Mouse (Mus musculus): ENCODE data around the gene Tmtc3. TPM values are rescaled to one million over a fixed set of nuclear protein-coding genes. Genes with fewer than 3 reads are reported as not detected.
"Not testable (repeated sequence)": the region's sequence is repeated elsewhere in the genome, so short reads cannot be mapped to it uniquely, and the experiment has no call there.

Tmtc3 gene
- polyA plus RNA-seq, 1 experiment from 2014 or later, result 4.9 TPM

DNA sequence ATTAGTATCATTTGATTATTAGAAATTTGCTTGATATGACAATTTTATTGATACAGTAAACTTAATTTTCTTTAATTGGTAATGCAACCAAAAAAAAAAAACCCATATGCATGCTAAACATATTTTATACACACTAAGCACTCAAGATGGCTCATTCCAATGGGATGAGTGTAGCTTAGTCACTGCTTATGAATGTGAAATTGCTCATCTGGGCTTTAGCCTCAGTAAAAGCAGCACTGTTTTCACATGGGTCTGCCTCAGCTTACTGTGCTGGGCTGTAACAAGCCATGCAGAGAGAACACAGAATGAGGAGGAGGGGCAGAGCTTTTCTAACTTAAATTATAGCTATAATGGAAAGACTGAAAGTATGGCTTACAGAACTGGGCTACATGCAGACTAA lies 26.6 kb downstream of the Tmtc3 start:
- no peak overlapping the region for H3K4me2 ChIP-seq
- H3K4me3 ChIP-seq (replicated peaks), result no peak overlapping the region
- H3K4me1 ChIP-seq (replicated peaks), result no peaks in the 10 kb centered on the region
- peaks cover 30% of the 10 kb centered on the region for H3K36me3 ChIP-seq (replicated peaks)
- no peak overlapping the region for H3K9ac ChIP-seq
- no peak for ATAC-seq (ENCODE audit: insufficient read depth)
- no peaks in the 10 kb centered on the region for H3K9me3 ChIP-seq (replicated peaks)
- H3K27ac ChIP-seq (replicated peaks), result no peak overlapping the region
- no peaks in the 10 kb centered on the region for H3K27me3 ChIP-seq

DNA sequence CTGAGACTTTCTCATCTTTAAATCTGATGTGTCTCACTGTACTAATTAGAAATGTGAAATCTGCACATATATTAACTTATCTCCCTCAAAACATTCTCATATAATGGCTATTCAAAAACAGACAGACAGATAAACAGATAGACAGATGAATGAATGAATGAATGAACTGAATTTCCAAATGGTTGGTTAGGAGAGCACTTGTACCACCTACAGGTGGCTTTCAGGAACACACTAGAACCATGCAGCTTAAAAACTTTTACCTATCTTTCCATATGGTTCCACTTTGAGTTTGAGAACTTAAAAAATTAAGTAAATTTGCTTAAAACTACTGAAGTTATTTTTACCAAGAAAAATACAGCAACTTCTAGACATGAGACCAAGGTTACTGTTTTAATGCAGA lies 37.8 kb downstream of the Tmtc3 start:
- Histone ChIP-seq H3K4me1 (replicated peaks) (no peaks in the 10 kb centered on the region), H3K4me2 (no peak overlapping the region), H3K4me3 (replicated peaks) (no peak overlapping the region), H3K9me3 (replicated peaks) (no peaks in the 10 kb centered on the region), H3K27ac (replicated peaks) (no peak overlapping the region), H3K36me3 (replicated peaks) (peaks cover 39% of the 10 kb centered on the region), H3K9ac (no peak overlapping the region), H3K27me3 (no peaks in the 10 kb centered on the region)
- no peak for ATAC-seq (ENCODE audit: insufficient read depth)

DNA sequence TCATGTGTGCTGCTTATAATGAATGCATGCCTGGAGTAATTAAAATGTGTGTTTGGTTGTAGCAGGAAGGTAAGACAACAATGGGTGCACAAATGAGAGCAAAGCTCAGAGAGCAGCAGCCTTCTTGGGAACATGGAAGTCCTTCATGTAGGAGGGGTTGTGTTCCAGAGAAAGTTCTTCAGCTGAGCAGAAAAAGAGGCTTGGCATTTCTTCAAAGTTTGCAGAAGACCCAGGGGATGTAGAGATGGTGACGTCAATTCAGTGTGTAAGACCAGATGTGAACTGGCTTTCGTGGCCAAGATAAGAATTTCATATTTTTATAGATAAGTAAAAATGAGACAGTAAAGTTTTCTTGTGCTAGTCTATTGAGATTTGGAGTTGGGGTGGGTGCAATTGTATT lies 59.6 kb downstream of the Tmtc3 start:
- no peak for ATAC-seq (ENCODE audit: insufficient read depth)
- Histone ChIP-seq H3K4me3 (replicated peaks) (no peak overlapping the region), H3K9ac (no peak overlapping the region), H3K4me1 (replicated peaks) (no peaks in the 10 kb centered on the region), H3K9me3 (replicated peaks) (no peaks in the 10 kb centered on the region), H3K4me2 (no peak overlapping the region), H3K36me3 (replicated peaks) (no peaks in the 10 kb centered on the region), H3K27me3 (no peaks in the 10 kb centered on the region), H3K27ac (replicated peaks) (no peak overlapping the region)
- 61% methylated on average over 2 of the region's 2 CpGs for WGBS (ENCODE audit: insufficient replicate concordance)

DNA sequence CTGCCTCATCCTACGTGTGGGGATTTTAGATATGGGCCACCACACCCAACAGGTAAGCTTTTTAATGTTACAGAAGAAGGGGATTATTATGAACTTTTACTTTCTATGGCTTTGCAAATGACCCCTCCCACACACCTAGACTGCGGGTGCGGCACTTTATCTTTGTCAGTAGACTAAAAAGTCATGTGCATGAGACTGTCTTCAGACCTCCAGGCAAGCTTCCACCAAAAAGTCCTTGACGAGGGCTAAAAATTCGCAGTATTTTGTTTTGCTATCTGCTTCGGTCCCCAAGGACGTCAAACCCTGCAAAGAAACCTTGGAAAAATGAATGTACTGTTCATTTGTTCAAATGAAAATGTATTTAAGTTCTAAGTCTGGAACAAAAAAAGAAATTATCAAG lies 71.6 kb downstream of the Tmtc3 start:
- Histone ChIP-seq H3K27me3 (no peaks in the 10 kb centered on the region), H3K4me2 (no peak overlapping the region), H3K4me1 (replicated peaks) (no peaks in the 10 kb centered on the region), H3K4me3 (replicated peaks) (no peak overlapping the region), H3K27ac (replicated peaks) (no peak overlapping the region), H3K9me3 (replicated peaks) (no peaks in the 10 kb centered on the region), H3K9ac (no peak overlapping the region), H3K36me3 (replicated peaks) (no peaks in the 10 kb centered on the region)
- 66% methylated on average over 7 of the region's 7 CpGs for WGBS (ENCODE audit: insufficient replicate concordance)
- ATAC-seq (ENCODE audit: insufficient read depth), result no peak

DNA sequence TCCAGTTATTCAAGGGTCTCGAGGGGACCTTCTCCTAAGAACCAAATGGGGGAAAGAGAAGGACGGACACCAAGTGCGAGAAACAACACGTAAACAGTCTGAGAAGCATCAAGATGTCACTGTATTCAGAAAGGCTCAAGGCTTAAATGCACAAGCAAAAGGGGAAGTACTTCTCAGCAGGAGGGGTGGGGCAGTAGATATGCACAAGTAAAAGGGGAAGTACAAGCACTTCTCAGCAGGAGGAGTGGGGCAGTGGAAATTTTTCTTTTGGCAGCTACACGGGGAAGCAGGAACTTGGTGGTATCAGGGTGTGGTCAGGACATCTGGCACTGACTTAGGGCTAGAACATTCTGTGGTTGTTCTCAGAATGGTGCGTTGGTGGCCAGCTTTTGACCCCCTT lies 84.8 kb downstream of the Tmtc3 start:
- H3K4me1 ChIP-seq (replicated peaks); ATAC-seq (ENCODE audit: insufficient read depth); H3K36me3 ChIP-seq (replicated peaks); H3K9ac ChIP-seq; H3K27ac ChIP-seq (replicated peaks); H3K4me3 ChIP-seq (replicated peaks); H3K9me3 ChIP-seq (replicated peaks); H3K4me2 ChIP-seq; H3K27me3 ChIP-seq: not testable (repeated sequence)
- WGBS (ENCODE audit: insufficient replicate concordance), result 65% methylated on average over 6 of the region's 6 CpGs

Other genes with a start within 250 kb of the Tmtc3 start
- not detected in 2 replicates for gene Gm4301, start 151.7 kb downstream of the Tmtc3 start, polyA plus RNA-seq (2015; fragmentation: Nextera tagmentation; extraction: Ambion mirVana)
- not detected in 2 replicates for gene Gm4302, start 146.5 kb downstream of the Tmtc3 start, polyA plus RNA-seq (2015; fragmentation: Nextera tagmentation; extraction: Ambion mirVana)
- not detected in 2 replicates for gene Gm4303, start 141.4 kb downstream of the Tmtc3 start, polyA plus RNA-seq (2015; fragmentation: Nextera tagmentation; extraction: Ambion mirVana)
- not detected in 2 replicates for gene Gm4305, start 136.3 kb downstream of the Tmtc3 start, polyA plus RNA-seq (2015; fragmentation: Nextera tagmentation; extraction: Ambion mirVana)
- gene Gm4307, start 126.0 kb downstream of the Tmtc3 start, polyA plus RNA-seq (2015; fragmentation: Nextera tagmentation; extraction: Ambion mirVana), result not detected in 2 replicates
- not detected in 2 replicates for gene Gm4312, start 104.8 kb downstream of the Tmtc3 start, polyA plus RNA-seq (2015; fragmentation: Nextera tagmentation; extraction: Ambion mirVana)
- gene Cep290, start 208 bp upstream of the Tmtc3 start, polyA plus RNA-seq (2015; fragmentation: Nextera tagmentation; extraction: Ambion mirVana), result 2.5 and 3.0 TPM in 2 replicates
- gene 4930430F08Rik, start 103.1 kb upstream of the Tmtc3 start, polyA plus RNA-seq (2015; fragmentation: Nextera tagmentation; extraction: Ambion mirVana), result 11.4 and 13.1 TPM in 2 replicates
- not detected in 2 replicates for gene 1700017N19Rik, start 103.1 kb upstream of the Tmtc3 start, polyA plus RNA-seq (2015; fragmentation: Nextera tagmentation; extraction: Ambion mirVana)

Measured in liver, embryonic 15.5 days (tissue).